Mouse (Mus musculus) forebrain, embryonic 13.5 days (tissue): Measurements from ENCODE around the gene Hrnr. TPM values are rescaled to one million over a fixed set of nuclear protein-coding genes. Genes with fewer than 3 reads are reported as not detected.

Experiments used
- ATAC-seq: fragments of 200-750 bp; cut with Nextera tagmentation; 2 replicates; pipeline ENCODE4 v1.8.0; 2017
- H3K27ac ChIP-seq: fragments of 300-500 bp; sonication (generic); 2 replicates; pipeline ENCODE4 v1.5.1; 2015; ENCODE audit warnings: inconsistent platforms, mild to moderate bottlenecking, moderate library complexity
- H3K27me3 ChIP-seq: fragments of 300-500 bp; sonication (generic); 2 replicates; pipeline ENCODE4 v1.6.1; 2015; ENCODE audit warnings: mild to moderate bottlenecking, inconsistent platforms
- H3K36me3 ChIP-seq: fragments of 300-500 bp; sonication (generic); 2 replicates; pipeline ENCODE4 v1.6.1; 2015; ENCODE audit warnings: mild to moderate bottlenecking, inconsistent platforms; ENCODE audit not compliant: poor library complexity, severe bottlenecking
- H3K4me1 ChIP-seq: fragments of 300-500 bp; sonication (generic); 2 replicates; pipeline ENCODE4 v1.6.1; 2015; ENCODE audit warnings: inconsistent platforms
- H3K4me2 ChIP-seq: fragments of 300-500 bp; sonication (generic); 2 replicates; pipeline ENCODE4 v1.6.1; 2015; ENCODE audit warnings: inconsistent platforms, mild to moderate bottlenecking, moderate library complexity
- H3K4me3 ChIP-seq: fragments of 300-500 bp; sonication (generic); 2 replicates; pipeline ENCODE4 v1.5.1; 2015; ENCODE audit warnings: mild to moderate bottlenecking, inconsistent platforms
- H3K9ac ChIP-seq: fragments of 300-500 bp; sonication (generic); 2 replicates; pipeline ENCODE4 v1.6.1; 2015; ENCODE audit warnings: mild to moderate bottlenecking, inconsistent platforms
- H3K9me3 ChIP-seq: fragments of 300-500 bp; sonication (generic); replicated peaks from 2 replicates; pipeline ENCODE4 v1.6.1; 2016; ENCODE audit warnings: inconsistent platforms
- WGBS: fragments of 180-500 bp; shearing (Covaris S2); methylation state at CpG from one replicate; pipeline ENCODE4 v1.1.7; 2015; 5-methylcytosine and 5-hydroxymethylcytosine counted together
- polyA plus RNA-seq: library from polyadenylated mRNA; unstranded; fragments of >200 nt; fragmentation: Nextera tagmentation; extraction: Ambion mirVana; gene quantifications from 2 replicates; pipeline ENCODE4 v1.2.1, GENCODE M21; 2015

Gene Hrnr
- polyA plus RNA-seq, result not detected in 2 replicates

- H3K9me3 ChIP-seq, result no peaks in the 10 kb centered on the region
- no peak within 1 kb of the TSS for H3K4me3 ChIP-seq
- no peaks in the 10 kb centered on the region for H3K36me3 ChIP-seq
- no peak within 1 kb of the TSS for H3K4me2 ChIP-seq
- WGBS, result 84% methylated on average over 2 of the region's 2 CpGs
- no peak within 1 kb of the TSS for H3K9ac ChIP-seq
- no peaks in the 10 kb centered on the region for H3K4me1 ChIP-seq
- H3K27ac ChIP-seq, result no peak within 1 kb of the TSS
- H3K27me3 ChIP-seq, result no peaks in the 10 kb centered on the region
- ATAC-seq, result no peak
Measured at GRCm38 (mm10) chr3:93319449-93319848, at the start of gene Hrnr. Hrnr (plus strand) TSS chr3:93319749.

- no peak within 1 kb of the TSS for H3K27ac ChIP-seq
- H3K27me3 ChIP-seq, result no peaks in the 10 kb centered on the region
- no peaks in the 10 kb centered on the region for H3K9me3 ChIP-seq
- no peaks in the 10 kb centered on the region for H3K4me1 ChIP-seq
- 86% methylated on average over 2 of the region's 2 CpGs for WGBS
- H3K36me3 ChIP-seq, result no peaks in the 10 kb centered on the region
- no peak within 1 kb of the TSS for H3K4me3 ChIP-seq
- ATAC-seq, result no peak
- no peak within 1 kb of the TSS for H3K4me2 ChIP-seq
- no peak within 1 kb of the TSS for H3K9ac ChIP-seq
Measured at GRCm38 (mm10) chr3:93273223-93273622, 46.3 kb upstream of the Hrnr start, which contains the start of gene Flg. Flg (plus strand) TSS chr3:93273523.

GRCm38 (mm10) chr3:93297542-93297941 lies 22.0 kb upstream of the Hrnr start:
- Histone ChIP-seq H3K9ac (no peak overlapping the region), H3K4me1 (no peaks in the 10 kb centered on the region), H3K4me3 (no peak overlapping the region), H3K4me2 (no peak overlapping the region), H3K9me3 (no peaks in the 10 kb centered on the region), H3K36me3 (no peaks in the 10 kb centered on the region), H3K27me3 (no peaks in the 10 kb centered on the region), H3K27ac (no peak overlapping the region)
- no peak for ATAC-seq
- 89% methylated on average over 2 of the region's 2 CpGs for WGBS

GRCm38 (mm10) chr3:93299832-93300231 lies 19.7 kb upstream of the Hrnr start:
- no peak overlapping the region for H3K4me2 ChIP-seq
- no peak overlapping the region for H3K4me3 ChIP-seq
- ATAC-seq, result no peak
- no peak overlapping the region for H3K27ac ChIP-seq
- no peaks in the 10 kb centered on the region for H3K9me3 ChIP-seq
- H3K9ac ChIP-seq, result no peak overlapping the region
- 85% methylated on average over 6 of the region's 6 CpGs for WGBS
- H3K27me3 ChIP-seq, result no peaks in the 10 kb centered on the region
- H3K36me3 ChIP-seq, result no peaks in the 10 kb centered on the region
- H3K4me1 ChIP-seq, result no peaks in the 10 kb centered on the region

- Histone ChIP-seq H3K4me1 (no peaks in the 10 kb centered on the region), H3K9ac (no peak overlapping the region), H3K9me3 (no peaks in the 10 kb centered on the region), H3K36me3 (no peaks in the 10 kb centered on the region), H3K27ac (no peak overlapping the region), H3K4me2 (no peak overlapping the region), H3K4me3 (no peak overlapping the region), H3K27me3 (no peaks in the 10 kb centered on the region)
- WGBS, result 79% methylated on average over 3 of the region's 3 CpGs
- no peak for ATAC-seq
Measured at GRCm38 (mm10) chr3:93301896-93302295, 17.7 kb upstream of the Hrnr start.

GRCm38 (mm10) chr3:93306142-93306541 lies 13.4 kb upstream of the Hrnr start:
- H3K36me3 ChIP-seq, result no peaks in the 10 kb centered on the region
- H3K4me2 ChIP-seq, result no peak overlapping the region
- no peak overlapping the region for H3K27ac ChIP-seq
- no peak overlapping the region for H3K4me3 ChIP-seq
- H3K9ac ChIP-seq, result no peak overlapping the region
- H3K9me3 ChIP-seq, result no peaks in the 10 kb centered on the region
- H3K4me1 ChIP-seq, result no peaks in the 10 kb centered on the region
- 80% methylated on average over 2 of the region's 2 CpGs for WGBS
- no peak for ATAC-seq
- no peaks in the 10 kb centered on the region for H3K27me3 ChIP-seq

GRCm38 (mm10) chr3:93311371-93311770 lies 8.2 kb upstream of the Hrnr start:
- no peaks in the 10 kb centered on the region for H3K9me3 ChIP-seq
- no peak for ATAC-seq
- no peaks in the 10 kb centered on the region for H3K4me1 ChIP-seq
- H3K27me3 ChIP-seq, result no peaks in the 10 kb centered on the region
- no peak overlapping the region for H3K4me3 ChIP-seq
- whole genome bisulfite sequencing, result 75% methylated on average over 3 of the region's 3 CpGs
- H3K36me3 ChIP-seq, result no peaks in the 10 kb centered on the region
- H3K9ac ChIP-seq, result no peak overlapping the region
- no peak overlapping the region for H3K27ac ChIP-seq
- H3K4me2 ChIP-seq, result no peak overlapping the region

GRCm38 (mm10) chr3:93314388-93314787 lies 5.2 kb upstream of the Hrnr start:
- WGBS, result 100% methylated on average over 1 of the region's 1 CpGs

GRCm38 (mm10) chr3:93337749-93338148 lies 18.2 kb downstream of the Hrnr start:
- Histone ChIP-seq H3K9me3 (no peaks in the 10 kb centered on the region), H3K9ac (no peak overlapping the region), H3K27ac (no peak overlapping the region), H3K4me1 (no peaks in the 10 kb centered on the region), H3K27me3 (no peaks in the 10 kb centered on the region), H3K4me3 (no peak overlapping the region), H3K36me3 (no peaks in the 10 kb centered on the region), H3K4me2 (no peak overlapping the region)
- ATAC-seq, result no peak

More at GRCm38 (mm10) chr3:93314388-93314787, 5.2 kb upstream of the Hrnr start:
- H3K9me3 ChIP-seq, result no peaks in the 10 kb centered on the region
- no peak overlapping the region for H3K27ac ChIP-seq
- H3K4me1 ChIP-seq, result no peaks in the 10 kb centered on the region
- ATAC-seq, result no peak
- H3K4me2 ChIP-seq, result no peak overlapping the region
- no peak overlapping the region for H3K9ac ChIP-seq
- H3K27me3 ChIP-seq, result no peaks in the 10 kb centered on the region
- no peaks in the 10 kb centered on the region for H3K36me3 ChIP-seq
- H3K4me3 ChIP-seq, result no peak overlapping the region

- Histone ChIP-seq H3K4me1 (no peaks in the 10 kb centered on the region), H3K4me2 (no peak overlapping the region), H3K27me3 (no peaks in the 10 kb centered on the region), H3K27ac (no peak overlapping the region), H3K4me3 (no peak overlapping the region), H3K9ac (no peak overlapping the region), H3K36me3 (no peaks in the 10 kb centered on the region), H3K9me3 (no peaks in the 10 kb centered on the region)
- ATAC-seq, result no peak
- 90% methylated on average over 4 of the region's 4 CpGs for WGBS
Measured at GRCm38 (mm10) chr3:93340021-93340420, 20.5 kb downstream of the Hrnr start.

- no peaks in the 10 kb centered on the region for H3K9me3 ChIP-seq
Measured at GRCm38 (mm10) chr3:93346896-93347295, 27.3 kb downstream of the Hrnr start.

GRCm38 (mm10) chr3:93360045-93360444 lies 40.5 kb downstream of the Hrnr start:
- Histone ChIP-seq H3K27ac (no peak overlapping the region), H3K4me1 (no peaks in the 10 kb centered on the region), H3K9ac (no peak overlapping the region), H3K9me3 (no peaks in the 10 kb centered on the region), H3K36me3 (no peaks in the 10 kb centered on the region), H3K4me2 (no peak overlapping the region), H3K4me3 (no peak overlapping the region), H3K27me3 (no peaks in the 10 kb centered on the region)
- 0 out of 2 replicates have a peak, but pooled peaks have one; percentile 43 for ATAC-seq
- WGBS, result 20% methylated on average over 7 of the region's 7 CpGs

More at GRCm38 (mm10) chr3:93346896-93347295, 27.3 kb downstream of the Hrnr start:
- WGBS, result 81% methylated on average over 2 of the region's 2 CpGs
- ATAC-seq, result no peak
- H3K4me3 ChIP-seq, result no peak overlapping the region
- no peak overlapping the region for H3K4me2 ChIP-seq
- H3K27ac ChIP-seq, result no peak overlapping the region
- H3K36me3 ChIP-seq, result no peaks in the 10 kb centered on the region
- no peaks in the 10 kb centered on the region for H3K27me3 ChIP-seq
- H3K9ac ChIP-seq, result no peak overlapping the region
- H3K4me1 ChIP-seq, result no peaks in the 10 kb centered on the region

- no peaks in the 10 kb centered on the region for H3K27me3 ChIP-seq
- peak overlapping the region; percentile 44 for H3K4me2 ChIP-seq
- no peaks in the 10 kb centered on the region for H3K36me3 ChIP-seq
- 10% methylated on average over 10 of the region's 10 CpGs for WGBS
- H3K4me1 ChIP-seq, result no peaks in the 10 kb centered on the region
- ATAC-seq, result peak; percentile 92
- no peaks in the 10 kb centered on the region for H3K9me3 ChIP-seq
- no peak overlapping the region for H3K9ac ChIP-seq
- no peak overlapping the region for H3K27ac ChIP-seq
- no peak overlapping the region for H3K4me3 ChIP-seq
Measured at GRCm38 (mm10) chr3:93361933-93362574, 42.5 kb downstream of the Hrnr start.
